Comparison of ENCODE assay signal across 21 mouse cellular contexts in genomic region chr6:33264388-33264787, GRCm38 (mm10).
"Had no signal": no experiment of that assay in that cellular context is flagged by ENCODE, and none has a peak within 500 bp of the region (broad histone marks: within the 10 kb centered on the region; RNA-seq: fewer than 3 reads in every experiment).

No protein-coding gene starts in this region.

- H3K4me2 ChIP-seq: limb, embryonic 12.5 days; limb, embryonic 15.5 days; liver, embryonic 11.5 days; midbrain, embryonic 13.5 days; neural tube, embryonic 13.5 days had no signal

- H3K4me3 ChIP-seq: limb, embryonic 12.5 days; limb, embryonic 15.5 days; megakaryocyte, embryonic 14.5 days; midbrain, embryonic 10.5 days; midbrain, embryonic 13.5 days; myocyte; neural tube, embryonic 13.5 days had no signal

- H3K27me3 ChIP-seq: limb, embryonic 12.5 days; limb, embryonic 15.5 days; megakaryocyte, embryonic 14.5 days; midbrain, embryonic 13.5 days; neural tube, embryonic 13.5 days had no signal

- H3K27ac ChIP-seq: limb, embryonic 12.5 days; limb, embryonic 15.5 days; liver, embryonic 14.5 days; midbrain, embryonic 10.5 days; midbrain, embryonic 13.5 days; neural tube, embryonic 13.5 days had no signal

- DNase-seq: kidney, adult 18-20 months; kidney, adult 9 months; kidney, postnatal 10 days; kidney, postnatal 36 days; left cerebral cortex, postnatal 4 days; liver, postnatal 0 days; retina, postnatal 1 day; thymus, adult 18-20 months; thymus, postnatal 36 days had no signal

- H3K4me1 ChIP-seq: limb, embryonic 15.5 days; midbrain, embryonic 10.5 days had no signal

- H3K9me3 ChIP-seq: limb, embryonic 12.5 days; limb, embryonic 15.5 days; megakaryocyte, embryonic 14.5 days; midbrain, embryonic 10.5 days; midbrain, embryonic 13.5 days; neural tube, embryonic 13.5 days had no signal

- ATAC-seq: inflammation-experienced regulatory T-cells, adult 6 months; intestine, embryonic 16.5 days; liver, postnatal 0 days; midbrain, embryonic 13.5 days; midbrain, embryonic 16.5 days had no signal

- H3K9ac ChIP-seq: limb, embryonic 12.5 days; limb, embryonic 15.5 days; liver, embryonic 14.5 days; liver, postnatal 0 days; midbrain, embryonic 13.5 days; neural tube, embryonic 13.5 days had no signal
